ENCODE assay signal across 22 mouse cellular contexts in genomic region chr1:90086461-90086860, GRCm38 (mm10).
DNase-seq lines count a peak whose midpoint lies in the region; ATAC-seq and TF ChIP-seq lines count a peak whose summit lies in the region.
"Had no signal": no experiment of that assay in that cellular context is flagged by ENCODE, and none has a peak within 500 bp of the region (broad histone marks: within the 10 kb centered on the region; RNA-seq: fewer than 3 reads in every experiment).

No protein-coding gene starts in this region.

- no peak overlapping the region for H3K9ac ChIP-seq in hindbrain, embryonic 13.5 days
- H3K9ac ChIP-seq in hindbrain, embryonic 14.5 days, result no peak overlapping the region
- no peak overlapping the region for H3K9ac ChIP-seq in midbrain, embryonic 14.5 days (replicated peaks; ENCODE audit: low read length)
- no peak overlapping the region for H3K9ac ChIP-seq in midbrain, postnatal 0 days (replicated peaks; ENCODE audit: low read length, poor library complexity, severe bottlenecking)
- no peak overlapping the region for H3K9ac ChIP-seq in forebrain, embryonic 13.5 days
- H3K9ac ChIP-seq: limb, embryonic 15.5 days; liver, embryonic 14.5 days; lung, embryonic 14.5 days had no signal

- H3K4me3 ChIP-seq in hindbrain, embryonic 13.5 days, result no peak overlapping the region
- H3K4me3 ChIP-seq in hindbrain, embryonic 14.5 days (replicated peaks; ENCODE audit: low read length), result no peak overlapping the region
- no peak overlapping the region for H3K4me3 ChIP-seq in midbrain, embryonic 14.5 days (replicated peaks; ENCODE audit: low read depth, low read length)
- no peak overlapping the region for H3K4me3 ChIP-seq in midbrain, postnatal 0 days (ENCODE audit: low read depth, low read length)
- H3K4me3 ChIP-seq in forebrain, embryonic 13.5 days, result no peak overlapping the region
- H3K4me3 ChIP-seq in thymus, adult 2 months (ENCODE audit: control insufficient read depth, insufficient read depth, low read length), result no peak overlapping the region
- H3K4me3 ChIP-seq: layer of hippocampus, adult 2 months; limb, embryonic 15.5 days had no signal

- peaks cover 4% of the 10 kb centered on the region; the same call in 1 of the 2 replicates for H3K9me3 ChIP-seq in hindbrain, embryonic 13.5 days
- 0 out of 2 replicates have a peak, but pooled peaks cover under 1% of the 10 kb centered on the region for H3K9me3 ChIP-seq in hindbrain, embryonic 14.5 days (ENCODE audit: control insufficient read depth, low read length)
- no peaks in the 10 kb centered on the region for H3K9me3 ChIP-seq in midbrain, embryonic 14.5 days (ENCODE audit: control insufficient read depth, low read length)
- H3K9me3 ChIP-seq in midbrain, postnatal 0 days (ENCODE audit: low read length), result no peaks in the 10 kb centered on the region
- no peaks in the 10 kb centered on the region for H3K9me3 ChIP-seq in forebrain, embryonic 13.5 days (replicated peaks)
- H3K9me3 ChIP-seq: limb, embryonic 15.5 days had no signal

- no peak for ATAC-seq in hindbrain, embryonic 13.5 days (ENCODE audit: low FRiP score)
- no peak for ATAC-seq in hindbrain, embryonic 14.5 days (ENCODE audit: low FRiP score)
- peak; percentile 20; the same call in 1 of the 2 replicates for ATAC-seq in midbrain, embryonic 14.5 days (ENCODE audit: low FRiP score, low TSS enrichment)
- ATAC-seq in midbrain, postnatal 0 days (ENCODE audit: low FRiP score), result no peak
- no peak; the same call in 1 of the 2 replicates for ATAC-seq in forebrain, embryonic 13.5 days
- ATAC-seq: Patski had no signal

- peaks cover 16% of the 10 kb centered on the region for H3K4me1 ChIP-seq in hindbrain, embryonic 13.5 days (replicated peaks)
- no peaks in the 10 kb centered on the region; the same call in 1 of the 2 replicates for H3K4me1 ChIP-seq in hindbrain, embryonic 14.5 days (replicated peaks; ENCODE audit: control insufficient read depth, insufficient read depth, low read length)
- peaks cover 9% of the 10 kb centered on the region; the same call in 1 of the 2 replicates for H3K4me1 ChIP-seq in midbrain, embryonic 14.5 days (ENCODE audit: control insufficient read depth, insufficient read depth, low read length)
- H3K4me1 ChIP-seq in midbrain, postnatal 0 days (ENCODE audit: insufficient read depth, low read length), result no peaks in the 10 kb centered on the region
- peaks cover 25% of the 10 kb centered on the region for H3K4me1 ChIP-seq in forebrain, embryonic 13.5 days
- H3K4me1 ChIP-seq in thymus, adult 2 months (replicated peaks; ENCODE audit: control insufficient read depth, insufficient read depth, low read length), result no peaks in the 10 kb centered on the region

- H3K27ac ChIP-seq in hindbrain, embryonic 13.5 days, result peak overlapping the region; percentile 35; the same call in 1 of the 2 replicates
- no peak overlapping the region for H3K27ac ChIP-seq in hindbrain, embryonic 14.5 days
- peak overlapping the region; percentile 1; the same call in 1 of the 2 replicates for H3K27ac ChIP-seq in midbrain, embryonic 14.5 days (replicated peaks; ENCODE audit: low read depth, low read length)
- H3K27ac ChIP-seq in midbrain, postnatal 0 days (ENCODE audit: low read depth, low read length), result no peak overlapping the region
- peak overlapping the region; percentile 41 for H3K27ac ChIP-seq in forebrain, embryonic 13.5 days
- no peak overlapping the region for H3K27ac ChIP-seq in thymus, adult 2 months (ENCODE audit: control insufficient read depth, insufficient read depth, low read length)
- H3K27ac ChIP-seq: layer of hippocampus, adult 2 months; limb, embryonic 15.5 days; liver, embryonic 14.5 days had no signal

- 68% methylated on average over 10 of the region's 10 CpGs for WGBS in hindbrain, embryonic 13.5 days
- 65% methylated on average over 10 of the region's 10 CpGs for WGBS in hindbrain, embryonic 14.5 days
- WGBS in midbrain, embryonic 14.5 days, result 44% methylated on average over 10 of the region's 10 CpGs
- 53% methylated on average over 10 of the region's 10 CpGs for WGBS in midbrain, postnatal 0 days
- 66% methylated on average over 10 of the region's 10 CpGs for WGBS in forebrain, embryonic 13.5 days
- WGBS in thymus, adult 2 months, result 96% methylated on average over 10 of the region's 10 CpGs

- TF ChIP-seq CTCF in midbrain, postnatal 0 days (IDR thresholded peaks at IDR 0.05), result no peak
- TF ChIP-seq CTCF in thymus, adult 2 months (IDR thresholded peaks at IDR 0.05; ENCODE audit: borderline replicate concordance, control insufficient read depth, extremely low read depth, insufficient read depth, low read length, poor library complexity), result no peak

- no peaks in the 10 kb centered on the region for H3K36me3 ChIP-seq in hindbrain, embryonic 13.5 days
- no peaks in the 10 kb centered on the region for H3K36me3 ChIP-seq in hindbrain, embryonic 14.5 days (replicated peaks; ENCODE audit: control insufficient read depth, insufficient read depth)
- H3K36me3 ChIP-seq in midbrain, embryonic 14.5 days (ENCODE audit: control insufficient read depth, insufficient read depth, low read length), result no peaks in the 10 kb centered on the region
- H3K36me3 ChIP-seq in midbrain, postnatal 0 days (ENCODE audit: insufficient read depth, low read length), result no peaks in the 10 kb centered on the region
- H3K36me3 ChIP-seq in forebrain, embryonic 13.5 days (ENCODE audit: poor library complexity, severe bottlenecking), result no peaks in the 10 kb centered on the region
- no peaks in the 10 kb centered on the region for H3K36me3 ChIP-seq in thymus, adult 2 months (ENCODE audit: control insufficient read depth, insufficient read depth, low read length)
- H3K36me3 ChIP-seq: limb, embryonic 15.5 days had no signal

- H3K27me3 ChIP-seq in hindbrain, embryonic 13.5 days, result no peaks in the 10 kb centered on the region
- H3K27me3 ChIP-seq in hindbrain, embryonic 14.5 days (ENCODE audit: control insufficient read depth, insufficient read depth, low read length), result no peaks in the 10 kb centered on the region
- no peaks in the 10 kb centered on the region for H3K27me3 ChIP-seq in midbrain, embryonic 14.5 days (ENCODE audit: control insufficient read depth, insufficient read depth, low read length)
- H3K27me3 ChIP-seq in midbrain, postnatal 0 days (ENCODE audit: insufficient read depth, low read length), result no peaks in the 10 kb centered on the region
- no peaks in the 10 kb centered on the region for H3K27me3 ChIP-seq in forebrain, embryonic 13.5 days
- H3K27me3 ChIP-seq in thymus, adult 2 months (ENCODE audit: control insufficient read depth, insufficient read depth, low read length), result no peaks in the 10 kb centered on the region
- H3K27me3 ChIP-seq: limb, embryonic 15.5 days; Patski had no signal

- TF ChIP-seq POLR2A in thymus, adult 2 months (IDR thresholded peaks at IDR 0.05; ENCODE audit: control insufficient read depth, extremely low read depth, insufficient read depth, low read length, poor library complexity), result no peak

- no peak overlapping the region for H3K4me2 ChIP-seq in hindbrain, embryonic 13.5 days
- no peak overlapping the region for H3K4me2 ChIP-seq in hindbrain, embryonic 14.5 days (replicated peaks)
- no peak overlapping the region for H3K4me2 ChIP-seq in midbrain, embryonic 14.5 days (ENCODE audit: low read length)
- no peak overlapping the region for H3K4me2 ChIP-seq in midbrain, postnatal 0 days (ENCODE audit: low read depth, low read length, poor library complexity, severe bottlenecking)
- no peak overlapping the region for H3K4me2 ChIP-seq in forebrain, embryonic 13.5 days
- H3K4me2 ChIP-seq: heart, embryonic 11.5 days; limb, embryonic 15.5 days; lung, embryonic 14.5 days had no signal

- no peak for DNase-seq in hindbrain, embryonic 14.5 days (ENCODE audit: low spot score)
- peak; percentile 42 for DNase-seq in midbrain, embryonic 14.5 days
- DNase-seq in midbrain, postnatal 0 days (ENCODE audit: low spot score), result no peak
- DNase-seq in thymus, adult 2 months, result no peak
- no peak for DNase-seq in ovary, postnatal 10 days (ENCODE audit: low spot score)
- DNase-seq: adrenal gland, adult 2 months; cerebellum, adult 11-12 months; cerebellum, postnatal 36 days; embryo, embryonic 11 days; gastrocnemius, postnatal 10 days; heart, adult 11 months; kidney, adult 9 months; kidney, postnatal 14 days; lung, embryonic 14.5 days; thymus, postnatal 14 days had no signal

Comparison
In these comparisons a context has a peak if more than half of its experiments do, and no peak if none do; other contexts are left out.
1. H3K27ac ChIP-seq: peak in hindbrain, embryonic 13.5 days (single experiment), midbrain, embryonic 14.5 days (single experiment) and forebrain, embryonic 13.5 days (single experiment); none in hindbrain, embryonic 14.5 days (single experiment), midbrain, postnatal 0 days (single experiment) and thymus, adult 2 months (single experiment).